Comparison of ENCODE assay signal across 10 mouse cellular contexts in the genomic region with DNA sequence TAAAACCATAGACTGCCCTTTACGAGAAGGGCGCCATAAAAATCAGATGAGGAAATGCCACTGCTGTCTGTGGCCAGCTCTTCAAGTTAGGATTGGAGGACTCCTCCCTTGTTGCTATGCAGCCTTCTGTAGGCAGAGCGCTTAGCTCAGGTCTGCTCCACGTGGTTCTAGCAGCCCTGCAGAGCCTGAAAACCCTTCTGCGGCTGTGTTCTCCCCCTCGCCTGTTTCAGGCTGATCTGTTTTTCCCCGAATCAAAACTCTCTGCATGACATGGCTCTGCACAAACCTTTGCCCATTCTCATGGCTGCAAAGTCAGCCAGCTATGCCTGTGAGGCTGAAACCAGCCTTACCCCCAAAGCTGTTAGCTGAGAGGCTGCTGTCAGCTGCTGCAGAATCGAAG.
DNase-seq lines count a peak whose midpoint lies in the region; ATAC-seq lines count a peak whose summit lies in the region.
"Had no signal": no experiment of that assay in that cellular context is flagged by ENCODE, and none has a peak within 500 bp of the region (broad histone marks: within the 10 kb centered on the region; RNA-seq: fewer than 3 reads in every experiment).

No protein-coding gene starts in this region.

- no peak for ATAC-seq in embryonic facial prominence, embryonic 14.5 days (ENCODE audit: low read depth)
- ATAC-seq: CD4-positive, CD25-positive, alpha-beta regulatory T cell, adult 4 months had no signal

- intact Hi-C loops in left cerebral cortex, postnatal 36 days (cut with DNase I), result no loop called here

- H3K27ac ChIP-seq in embryonic facial prominence, embryonic 14.5 days (replicated peaks; ENCODE audit: low read depth, low read length), result no peak overlapping the region
- H3K27ac ChIP-seq in embryonic facial prominence, embryonic 10.5 days (replicated peaks), result no peak overlapping the region
- H3K27ac ChIP-seq: liver, embryonic 14.5 days had no signal

- H3K4me2 ChIP-seq in embryonic facial prominence, embryonic 14.5 days (ENCODE audit: low read depth, low read length), result no peak overlapping the region

- no peaks in the 10 kb centered on the region for H3K36me3 ChIP-seq in embryonic facial prominence, embryonic 14.5 days (ENCODE audit: control insufficient read depth, insufficient read depth, low read length)
- no peaks in the 10 kb centered on the region for H3K36me3 ChIP-seq in embryonic facial prominence, embryonic 10.5 days (replicated peaks)

- DNase-seq in embryonic facial prominence, embryonic 14.5 days (ENCODE audit: low spot score), result peak; percentile 34
- DNase-seq in embryonic facial prominence, embryonic 10.5 days (ENCODE audit: low spot score), result no peak
- DNase-seq in A20 (ENCODE audit: low read depth, low spot score), result peak; percentile 26
- DNase-seq in frontal cortex, postnatal 14 days (ENCODE audit: low spot score in 2 of 2), result peak; percentile 47 to 48
- DNase-seq in left cerebral cortex, postnatal 36 days (ENCODE audit: low spot score in 2 of 2), result peak; percentile 67 to 68
- DNase-seq in spleen, postnatal 10 days (ENCODE audit: low spot score in 2 of 2), result no peak
- no peak for DNase-seq in urinary bladder, postnatal 14 days (ENCODE audit: low spot score)
- DNase-seq in gastrocnemius, adult 18-20 months (ENCODE audit: low spot score), result no peak

- H3K4me3 ChIP-seq in embryonic facial prominence, embryonic 14.5 days (ENCODE audit: low read depth, low read length), result no peak overlapping the region
- no peak overlapping the region for H3K4me3 ChIP-seq in embryonic facial prominence, embryonic 10.5 days

- 51% methylated on average over 8 of the region's 8 CpGs for WGBS in embryonic facial prominence, embryonic 14.5 days
- 64% methylated on average over 8 of the region's 8 CpGs for WGBS in embryonic facial prominence, embryonic 10.5 days

- no peaks in the 10 kb centered on the region for H3K9me3 ChIP-seq in embryonic facial prominence, embryonic 14.5 days (ENCODE audit: control insufficient read depth, low read length)
- H3K9me3 ChIP-seq in embryonic facial prominence, embryonic 10.5 days, result no peaks in the 10 kb centered on the region

- no peaks in the 10 kb centered on the region for H3K4me1 ChIP-seq in embryonic facial prominence, embryonic 14.5 days (ENCODE audit: control insufficient read depth, insufficient read depth, low read length)
- H3K4me1 ChIP-seq in embryonic facial prominence, embryonic 10.5 days, result no peaks in the 10 kb centered on the region; the same call in 1 of the 2 replicates

- H3K27me3 ChIP-seq in embryonic facial prominence, embryonic 14.5 days (replicated peaks; ENCODE audit: control insufficient read depth, insufficient read depth, low read length), result no peaks in the 10 kb centered on the region
- no peaks in the 10 kb centered on the region for H3K27me3 ChIP-seq in embryonic facial prominence, embryonic 10.5 days (replicated peaks; ENCODE audit: low read depth, poor library complexity, severe bottlenecking)

- H3K9ac ChIP-seq in embryonic facial prominence, embryonic 14.5 days (ENCODE audit: low read depth, low read length), result no peak overlapping the region
- H3K9ac ChIP-seq: liver, embryonic 14.5 days had no signal

Comparison
In these comparisons a context has a peak if more than half of its experiments do, and no peak if none do; other contexts are left out.
1. DNase-seq: peak in embryonic facial prominence, embryonic 14.5 days (single experiment), A20 (single experiment), frontal cortex, postnatal 14 days (2 of 2) and left cerebral cortex, postnatal 36 days (2 of 2); none in embryonic facial prominence, embryonic 10.5 days (single experiment), spleen, postnatal 10 days (0 of 2), urinary bladder, postnatal 14 days (single experiment) and gastrocnemius, adult 18-20 months (single experiment).